Comparison of ENCODE assay signal across 9 mouse cellular contexts in genomic region chr11:115160883-115161577, GRCm38 (mm10). TPM values are rescaled to one million over a fixed set of nuclear protein-coding genes. Genes with fewer than 3 reads are reported as not detected.
A peak's percentile ranks its signal among the peaks of the same experiment; 100 is the strongest.
DNase-seq lines count a peak whose midpoint lies in the region; ATAC-seq and TF ChIP-seq lines count a peak whose summit lies in the region.
"Had no signal": no experiment of that assay in that cellular context is flagged by ENCODE, and none has a peak within 500 bp of the region (broad histone marks: within the 10 kb centered on the region; RNA-seq: fewer than 3 reads in every experiment).

No protein-coding gene starts in this region.

- H3K4me1 ChIP-seq in forebrain, embryonic 10.5 days = peaks cover 71% of the 10 kb centered on the region
- H3K4me1 ChIP-seq in forebrain, embryonic 12.5 days = peaks cover 42% of the 10 kb centered on the region
- H3K4me1 ChIP-seq in stomach, postnatal 0 days (replicated peaks; ENCODE audit: control insufficient read depth, insufficient read depth) = no peaks in the 10 kb centered on the region

- H3K4me2 ChIP-seq in forebrain, embryonic 12.5 days = no peak overlapping the region
- H3K4me2 ChIP-seq in stomach, postnatal 0 days (replicated peaks; ENCODE audit: low read depth) = no peak overlapping the region

- no peak overlapping the region for H3K9ac ChIP-seq in forebrain, embryonic 12.5 days
- H3K9ac ChIP-seq in stomach, postnatal 0 days (ENCODE audit: low read length) = no peak overlapping the region

- no peak overlapping the region for H3K27ac ChIP-seq in forebrain, embryonic 10.5 days
- no peak overlapping the region for H3K27ac ChIP-seq in forebrain, embryonic 12.5 days
- no peak overlapping the region for H3K27ac ChIP-seq in stomach, postnatal 0 days (replicated peaks)

- no peak overlapping the region for H3K4me3 ChIP-seq in forebrain, embryonic 10.5 days
- no peak overlapping the region for H3K4me3 ChIP-seq in forebrain, embryonic 12.5 days (replicated peaks)
- H3K4me3 ChIP-seq in stomach, postnatal 0 days (ENCODE audit: low read depth, low read length) = no peak overlapping the region

- no peak for ATAC-seq in forebrain, embryonic 12.5 days (ENCODE audit: low FRiP score)
- ATAC-seq in stomach, postnatal 0 days (ENCODE audit: low FRiP score, low TSS enrichment) = no peak
- ATAC-seq: Patski had no signal

- H3K9me3 ChIP-seq in forebrain, embryonic 10.5 days = no peaks in the 10 kb centered on the region
- H3K9me3 ChIP-seq in forebrain, embryonic 12.5 days = no peaks in the 10 kb centered on the region
- H3K9me3 ChIP-seq in stomach, postnatal 0 days (ENCODE audit: control insufficient read depth, low read length) = no peaks in the 10 kb centered on the region

- peak; percentile 73 for DNase-seq in forebrain, embryonic 10.5 days (ENCODE audit: extremely low spot score, low spot score)
- DNase-seq in right cerebral cortex, postnatal 14 days = peak; percentile 77
- no peak for DNase-seq in right cerebral cortex, postnatal 36 days (ENCODE audit: low spot score in 2 of 2)
- DNase-seq in embryo, embryonic 10 days (ENCODE audit: low spot score) = peak; percentile 89
- DNase-seq in kidney, adult 8-10 months = peak; percentile 68 to 79
- peak; percentile 78 for DNase-seq in lung, postnatal 36 days
- DNase-seq in stomach, postnatal 0 days (ENCODE audit: low spot score) = peak; percentile 86

- TF ChIP-seq EP300 in stomach, postnatal 0 days (optimal IDR thresholded peaks at IDR 0.05) = no peak

- H3K27me3 ChIP-seq in forebrain, embryonic 10.5 days (ENCODE audit: poor library complexity, severe bottlenecking) = peaks cover 77% of the 10 kb centered on the region
- H3K27me3 ChIP-seq in forebrain, embryonic 12.5 days = peaks cover 68% of the 10 kb centered on the region
- H3K27me3 ChIP-seq in stomach, postnatal 0 days (ENCODE audit: control insufficient read depth, insufficient read depth, low read length) = no peaks in the 10 kb centered on the region

- H3K36me3 ChIP-seq in forebrain, embryonic 10.5 days (replicated peaks) = no peaks in the 10 kb centered on the region
- no peaks in the 10 kb centered on the region for H3K36me3 ChIP-seq in forebrain, embryonic 12.5 days (replicated peaks)
- H3K36me3 ChIP-seq in stomach, postnatal 0 days (ENCODE audit: control insufficient read depth, insufficient read depth, low read length) = no peaks in the 10 kb centered on the region

- 32% methylated on average over 10 of the region's 10 CpGs for WGBS in forebrain, embryonic 10.5 days
- 29% methylated on average over 10 of the region's 10 CpGs for WGBS in forebrain, embryonic 12.5 days
- 27% methylated on average over 10 of the region's 10 CpGs for WGBS in stomach, postnatal 0 days

- peak; percentile 94 for TF ChIP-seq CTCF in stomach, postnatal 0 days (IDR thresholded peaks at IDR 0.05; ENCODE audit: low read depth)

RNA-seq across cellular contexts. Expression of gene Slc9a3r1, which starts 2.1 kb away (rescaled TPM):
- 36.6 and 38.1 TPM in 2 replicates for polyA plus RNA-seq in forebrain, embryonic 10.5 days (2016; fragmentation: Nextera tagmentation; extraction: Ambion mirVana)
- polyA plus RNA-seq in forebrain, embryonic 12.5 days (2016; fragmentation: Nextera tagmentation; extraction: Ambion mirVana) = 31.3 and 32.2 TPM in 2 replicates
- polyA plus RNA-seq in stomach, postnatal 0 days (2015; fragmentation: Nextera tagmentation; extraction: Ambion mirVana) = 104 and 109 TPM in 2 replicates

RNA-seq across cellular contexts. Expression of gene Tmem104, which starts 26.3 kb away (rescaled TPM):
- 8.7 and 8.8 TPM in 2 replicates for polyA plus RNA-seq in forebrain, embryonic 10.5 days (2016; fragmentation: Nextera tagmentation; extraction: Ambion mirVana)
- polyA plus RNA-seq in forebrain, embryonic 12.5 days (2016; fragmentation: Nextera tagmentation; extraction: Ambion mirVana) = 7.9 and 8.4 TPM in 2 replicates
- polyA plus RNA-seq in stomach, postnatal 0 days (2015; fragmentation: Nextera tagmentation; extraction: Ambion mirVana) = 6.3 and 8.2 TPM in 2 replicates

RNA-seq across cellular contexts. Expression of gene Nat9, which starts 26.6 kb away (rescaled TPM):
- polyA plus RNA-seq in forebrain, embryonic 10.5 days (2016; fragmentation: Nextera tagmentation; extraction: Ambion mirVana) = 16.9 and 20.6 TPM in 2 replicates
- 16.0 and 16.6 TPM in 2 replicates for polyA plus RNA-seq in forebrain, embryonic 12.5 days (2016; fragmentation: Nextera tagmentation; extraction: Ambion mirVana)
- 17.7 and 18.1 TPM in 2 replicates for polyA plus RNA-seq in stomach, postnatal 0 days (2015; fragmentation: Nextera tagmentation; extraction: Ambion mirVana)

RNA-seq across cellular contexts. Expression of gene Cd300lf, which starts 27.2 kb away (rescaled TPM):
- polyA plus RNA-seq in forebrain, embryonic 10.5 days (2016; fragmentation: Nextera tagmentation; extraction: Ambion mirVana) = 0.09 and 0.10 TPM in 2 replicates
- 0.19 TPM in 1 of 2 replicates, not detected in the other for polyA plus RNA-seq in forebrain, embryonic 12.5 days (2016; fragmentation: Nextera tagmentation; extraction: Ambion mirVana)
- polyA plus RNA-seq in stomach, postnatal 0 days (2015; fragmentation: Nextera tagmentation; extraction: Ambion mirVana) = 0.36 and 0.47 TPM in 2 replicates
- polyA plus RNA-seq: Patski had no signal

Comparison
In these comparisons a context has a peak if more than half of its experiments do, and no peak if none do; other contexts are left out.
1. DNase-seq: peak in forebrain, embryonic 10.5 days (single experiment), right cerebral cortex, postnatal 14 days (single experiment), embryo, embryonic 10 days (single experiment), kidney, adult 8-10 months (2 of 2), lung, postnatal 36 days (single experiment) and stomach, postnatal 0 days (single experiment); none in right cerebral cortex, postnatal 36 days (0 of 2).